25 mouse cellular contexts compared by ENCODE assay signal in genomic region chr5:112768556-112768955, GRCm38 (mm10).
DNase-seq lines count a peak whose midpoint lies in the region; ATAC-seq and TF ChIP-seq lines count a peak whose summit lies in the region.
"Had no signal": no experiment of that assay in that cellular context is flagged by ENCODE, and none has a peak within 500 bp of the region (broad histone marks: within the 10 kb centered on the region; RNA-seq: fewer than 3 reads in every experiment).

No protein-coding gene starts in this region.

- H3K27ac ChIP-seq in hindbrain, embryonic 13.5 days: peak overlapping the region; percentile 71; the same call in 1 of the 2 replicates
- no peak overlapping the region for H3K27ac ChIP-seq in hindbrain, embryonic 10.5 days
- no peak overlapping the region for H3K27ac ChIP-seq in midbrain, postnatal 0 days (ENCODE audit: low read depth, low read length)
- no peak overlapping the region for H3K27ac ChIP-seq in midbrain, embryonic 16.5 days (ENCODE audit: low read length)
- H3K27ac ChIP-seq: forebrain, embryonic 13.5 days; limb, embryonic 13.5 days; liver, embryonic 12.5 days; neural tube, embryonic 15.5 days had no signal

- no peak overlapping the region for H3K4me3 ChIP-seq in hindbrain, embryonic 13.5 days
- H3K4me3 ChIP-seq in hindbrain, embryonic 10.5 days: no peak overlapping the region
- H3K4me3 ChIP-seq in midbrain, postnatal 0 days (ENCODE audit: low read depth, low read length): no peak overlapping the region
- no peak overlapping the region for H3K4me3 ChIP-seq in midbrain, embryonic 16.5 days (ENCODE audit: low read depth, low read length)
- H3K4me3 ChIP-seq: forebrain, embryonic 13.5 days; heart, embryonic 12.5 days; limb, embryonic 13.5 days; liver, embryonic 12.5 days; midbrain, embryonic 12.5 days; neural tube, embryonic 15.5 days had no signal

- TF ChIP-seq CTCF in midbrain, postnatal 0 days (IDR thresholded peaks at IDR 0.05): peak; percentile 30

- no peak for DNase-seq in hindbrain, embryonic 10.5 days (ENCODE audit: low spot score)
- DNase-seq in midbrain, postnatal 0 days (ENCODE audit: low spot score): no peak
- peak; percentile 64 for DNase-seq in R1 (ENCODE audit: low read depth, low spot score)
- DNase-seq in layer of hippocampus, adult 11-12 months (ENCODE audit: low spot score): no peak
- DNase-seq: adrenal gland, adult 8-10 months; cerebellum, adult 8-10 months; cerebellum, postnatal 25 days; gastrocnemius, postnatal 36 days; heart, adult 18-20 months; kidney, adult 18-20 months; layer of hippocampus, adult 9-11 months; liver, postnatal 0 days; lung, postnatal 36 days; retina, postnatal 1 day; right cerebral cortex, postnatal 14 days had no signal

- peaks cover 21% of the 10 kb centered on the region for H3K4me1 ChIP-seq in hindbrain, embryonic 13.5 days (replicated peaks)
- peaks cover 47% of the 10 kb centered on the region for H3K4me1 ChIP-seq in hindbrain, embryonic 10.5 days (replicated peaks)
- no peaks in the 10 kb centered on the region for H3K4me1 ChIP-seq in midbrain, postnatal 0 days (ENCODE audit: insufficient read depth, low read length)
- peaks cover 7% of the 10 kb centered on the region for H3K4me1 ChIP-seq in midbrain, embryonic 16.5 days (ENCODE audit: control insufficient read depth, insufficient read depth, low read length)
- H3K4me1 ChIP-seq: limb, embryonic 13.5 days; liver, embryonic 12.5 days had no signal

- no peaks in the 10 kb centered on the region for H3K36me3 ChIP-seq in hindbrain, embryonic 13.5 days
- H3K36me3 ChIP-seq in hindbrain, embryonic 10.5 days: no peaks in the 10 kb centered on the region
- no peaks in the 10 kb centered on the region for H3K36me3 ChIP-seq in midbrain, postnatal 0 days (ENCODE audit: insufficient read depth, low read length)
- no peaks in the 10 kb centered on the region for H3K36me3 ChIP-seq in midbrain, embryonic 16.5 days (ENCODE audit: control insufficient read depth, insufficient read depth, low read length)
- H3K36me3 ChIP-seq: limb, embryonic 13.5 days; liver, embryonic 12.5 days; midbrain, embryonic 12.5 days; neural tube, embryonic 15.5 days had no signal

- no peak overlapping the region for H3K9ac ChIP-seq in hindbrain, embryonic 13.5 days
- H3K9ac ChIP-seq in midbrain, postnatal 0 days (replicated peaks; ENCODE audit: low read length, poor library complexity, severe bottlenecking): no peak overlapping the region
- H3K9ac ChIP-seq in midbrain, embryonic 16.5 days (ENCODE audit: low read depth, low read length): no peak overlapping the region
- H3K9ac ChIP-seq: forebrain, embryonic 13.5 days; heart, embryonic 12.5 days; limb, embryonic 13.5 days; liver, embryonic 12.5 days; liver, postnatal 0 days; midbrain, embryonic 12.5 days; neural tube, embryonic 15.5 days had no signal

- WGBS in hindbrain, embryonic 13.5 days: over 99% methylated on average over 5 of the region's 5 CpGs
- 95% methylated on average over 5 of the region's 5 CpGs for WGBS in hindbrain, embryonic 10.5 days
- WGBS in midbrain, postnatal 0 days: 97% methylated on average over 5 of the region's 5 CpGs
- 97% methylated on average over 5 of the region's 5 CpGs for WGBS in midbrain, embryonic 16.5 days

- peaks cover 24% of the 10 kb centered on the region for H3K27me3 ChIP-seq in hindbrain, embryonic 13.5 days
- H3K27me3 ChIP-seq in hindbrain, embryonic 10.5 days (ENCODE audit: insufficient read depth, poor library complexity, severe bottlenecking): peaks cover 36% of the 10 kb centered on the region
- H3K27me3 ChIP-seq in midbrain, postnatal 0 days (ENCODE audit: insufficient read depth, low read length): no peaks in the 10 kb centered on the region
- no peaks in the 10 kb centered on the region for H3K27me3 ChIP-seq in midbrain, embryonic 16.5 days (ENCODE audit: control insufficient read depth, insufficient read depth, low read depth, low read length)
- H3K27me3 ChIP-seq: CH12.LX; forebrain, embryonic 13.5 days; heart, embryonic 12.5 days; limb, embryonic 13.5 days; liver, embryonic 12.5 days had no signal

- ATAC-seq in hindbrain, embryonic 13.5 days (ENCODE audit: low FRiP score): no peak
- ATAC-seq in midbrain, postnatal 0 days (ENCODE audit: low FRiP score): no peak
- no peak for ATAC-seq in midbrain, embryonic 16.5 days
- ATAC-seq: activated CD4-positive, CD25-positive, alpha-beta regulatory T cell, adult 4 months; forebrain, embryonic 13.5 days; liver, embryonic 12.5 days had no signal

- no peaks in the 10 kb centered on the region for H3K9me3 ChIP-seq in hindbrain, embryonic 13.5 days
- no peaks in the 10 kb centered on the region for H3K9me3 ChIP-seq in hindbrain, embryonic 10.5 days
- H3K9me3 ChIP-seq in midbrain, postnatal 0 days (ENCODE audit: low read length): no peaks in the 10 kb centered on the region
- 0 out of 2 replicates have a peak, but pooled peaks cover 3% of the 10 kb centered on the region for H3K9me3 ChIP-seq in midbrain, embryonic 16.5 days (replicated peaks; ENCODE audit: control insufficient read depth, low read length, poor library complexity, severe bottlenecking)
- H3K9me3 ChIP-seq: forebrain, embryonic 13.5 days; heart, embryonic 12.5 days; limb, embryonic 13.5 days; liver, embryonic 12.5 days; midbrain, embryonic 12.5 days; neural tube, embryonic 15.5 days had no signal

- H3K4me2 ChIP-seq in hindbrain, embryonic 13.5 days: no peak overlapping the region
- H3K4me2 ChIP-seq in midbrain, postnatal 0 days (ENCODE audit: low read depth, low read length, poor library complexity, severe bottlenecking): no peak overlapping the region
- H3K4me2 ChIP-seq in midbrain, embryonic 16.5 days (ENCODE audit: low read length): no peak overlapping the region
- H3K4me2 ChIP-seq: forebrain, embryonic 13.5 days; heart, embryonic 12.5 days; limb, embryonic 13.5 days; liver, embryonic 12.5 days; midbrain, embryonic 12.5 days; neural tube, embryonic 15.5 days had no signal
